Mouse (Mus musculus): ENCODE data around the gene Fev. TPM values are rescaled to one million over a fixed set of nuclear protein-coding genes. Genes with fewer than 3 reads are reported as not detected.

Gene Fev
- total RNA-seq, 1 experiment from 2014 or later, result not detected

DNA sequence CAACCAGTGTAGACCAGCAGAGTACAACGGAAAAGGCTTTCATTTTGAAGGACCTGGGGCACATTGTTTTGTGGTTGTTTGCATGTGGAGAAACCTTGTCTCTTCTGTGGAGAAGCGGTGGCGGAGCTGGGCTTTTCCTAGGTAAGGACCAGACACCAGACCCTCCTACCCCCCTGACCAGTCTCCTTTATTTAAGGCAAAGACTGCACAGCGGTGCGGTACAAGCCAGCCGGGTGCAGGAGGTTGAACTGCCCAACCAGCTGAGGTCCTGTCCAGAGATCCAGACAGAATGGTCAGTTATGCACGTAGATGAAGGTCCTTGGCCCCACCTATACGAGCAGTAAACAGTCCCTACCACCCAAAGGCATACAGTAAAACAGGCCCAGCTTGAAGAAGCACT, 2.4 kb downstream of the Fev start:
- ATAC-seq (replicated peaks; ENCODE audit: insufficient number of reproducible peaks, low FRiP score, low TSS enrichment, poor library complexity, severe bottlenecking), result no peak

DNA sequence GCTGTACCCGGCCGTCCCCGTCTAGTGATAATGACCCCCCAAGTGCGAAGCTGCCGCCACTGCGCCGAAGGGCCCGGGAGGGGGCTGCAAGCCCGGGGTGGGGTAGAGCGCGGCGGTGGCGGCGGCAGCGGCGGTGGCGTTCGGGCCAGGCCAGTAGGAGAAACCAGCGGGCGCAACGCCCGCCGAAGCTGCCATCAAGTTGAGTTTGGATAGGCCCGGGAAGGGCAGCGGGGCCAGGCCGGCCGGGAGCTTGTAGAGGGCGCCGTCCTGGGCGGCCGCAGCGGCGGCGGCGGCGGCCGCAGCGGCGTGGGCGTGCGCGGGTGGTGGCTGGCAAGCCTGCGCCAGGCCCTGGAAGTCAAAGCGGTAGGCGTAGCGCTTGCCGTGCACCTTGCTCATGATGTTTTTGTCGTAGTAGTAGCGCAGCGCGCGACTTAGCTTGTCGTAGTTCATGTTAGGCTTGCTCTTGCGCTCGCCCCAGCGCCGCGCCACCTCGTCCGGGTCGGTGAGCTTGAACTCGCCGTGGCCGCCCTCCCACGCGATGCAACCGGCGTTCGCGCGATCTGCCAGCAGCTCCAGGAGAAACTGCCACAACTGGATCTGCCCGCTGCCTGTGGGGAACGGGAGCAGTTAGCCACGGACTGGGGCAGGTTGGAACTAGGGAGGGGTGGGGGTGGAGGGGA, 3.0 kb downstream of the Fev start:
- ATAC-seq (replicated peaks; ENCODE audit: insufficient number of reproducible peaks, low FRiP score, low TSS enrichment, poor library complexity, severe bottlenecking), result no peak

DNA sequence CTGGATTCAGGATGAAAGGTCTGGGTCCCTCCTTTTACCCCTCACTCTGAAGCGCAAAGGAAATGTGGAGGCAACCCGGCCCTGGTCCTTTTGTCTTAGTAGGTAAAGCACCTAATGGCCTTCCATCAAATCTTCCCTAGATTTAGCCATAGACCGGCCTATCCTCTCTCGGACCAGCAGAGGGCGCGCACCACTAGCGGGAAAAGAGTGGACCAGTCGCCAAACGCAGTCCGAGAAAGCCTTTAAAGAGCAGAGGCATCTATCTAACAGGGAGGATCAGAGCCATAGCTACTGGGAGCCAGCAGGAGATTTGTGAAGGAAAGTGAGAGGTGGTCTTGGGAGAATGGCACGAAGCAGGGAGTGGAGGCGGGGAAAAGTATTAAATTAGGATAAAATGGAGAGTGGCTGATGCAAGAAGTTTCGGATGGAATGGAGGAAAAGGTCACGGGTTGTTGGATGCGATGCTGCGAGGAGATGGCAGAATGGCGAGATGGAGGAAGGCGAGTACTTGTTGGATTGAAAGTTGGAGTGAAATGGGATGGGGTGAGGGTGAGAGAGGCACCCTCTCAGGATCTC, 4.3 kb downstream of the Fev start:
- no peak for ATAC-seq (replicated peaks; ENCODE audit: insufficient number of reproducible peaks, low FRiP score, low TSS enrichment, poor library complexity, severe bottlenecking)

DNA sequence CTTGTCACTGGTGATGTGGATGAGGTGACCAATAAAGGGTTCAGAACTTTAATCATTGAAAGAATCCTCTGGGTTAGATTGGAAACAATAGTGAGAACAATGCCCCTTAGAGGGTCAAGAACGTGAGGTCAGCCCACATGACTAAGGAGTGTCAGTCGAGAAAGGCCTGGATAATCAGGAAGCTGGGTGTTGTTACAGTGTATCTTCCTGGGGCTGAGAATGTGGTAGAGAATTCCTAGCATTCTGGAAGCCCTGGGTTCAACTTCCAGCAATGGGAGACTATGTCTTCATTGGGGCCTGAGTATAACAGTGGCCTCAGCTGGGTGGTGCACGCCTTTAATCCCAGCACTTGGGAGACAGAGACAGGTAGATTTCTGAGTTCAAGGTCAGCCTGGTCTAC, 8.0 kb downstream of the Fev start:
- ATAC-seq (replicated peaks; ENCODE audit: insufficient number of reproducible peaks, low FRiP score, low TSS enrichment, poor library complexity, severe bottlenecking), result no peak

DNA sequence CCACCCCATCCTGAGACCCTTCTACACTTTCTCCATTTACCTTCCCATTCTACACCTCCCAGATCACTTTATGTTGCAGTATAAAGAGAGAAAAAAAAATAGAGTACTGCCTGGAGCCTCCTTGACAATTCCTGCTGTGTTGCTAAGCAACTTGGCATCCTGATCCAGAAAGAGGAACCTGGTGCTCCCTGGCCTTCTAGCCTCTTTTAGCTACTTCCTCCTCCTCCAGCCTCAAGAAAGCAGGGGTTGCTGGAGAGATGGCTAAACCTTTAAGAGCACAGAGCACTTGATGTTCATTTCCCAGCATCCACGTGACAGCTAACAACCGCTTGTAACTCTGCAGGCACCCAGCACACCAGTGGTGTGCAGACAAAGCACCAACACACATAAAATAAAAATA, 13.0 kb downstream of the Fev start:
- ATAC-seq (replicated peaks; ENCODE audit: insufficient number of reproducible peaks, low FRiP score, low TSS enrichment, poor library complexity, severe bottlenecking), result no peak

DNA sequence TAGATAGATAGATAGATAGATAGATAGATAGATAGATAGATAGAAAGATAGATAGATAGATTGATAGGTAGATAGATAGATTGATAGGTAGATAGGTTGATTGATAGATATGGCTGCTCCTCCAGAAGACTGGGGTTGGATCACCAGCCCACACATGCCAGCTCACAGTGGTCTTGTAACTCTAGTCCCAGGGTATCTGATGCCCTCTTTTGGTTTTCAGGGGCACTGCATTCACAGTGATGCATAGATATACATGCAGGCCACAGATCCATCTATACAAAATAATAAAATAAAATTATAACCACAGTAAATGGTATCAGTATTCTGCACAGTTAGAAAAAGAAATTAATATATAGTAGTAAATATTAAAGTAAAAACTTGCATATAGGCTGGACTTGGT, 23.4 kb downstream of the Fev start:
- ATAC-seq (replicated peaks; ENCODE audit: insufficient number of reproducible peaks, low FRiP score, low TSS enrichment, poor library complexity, severe bottlenecking), result no peak

DNA sequence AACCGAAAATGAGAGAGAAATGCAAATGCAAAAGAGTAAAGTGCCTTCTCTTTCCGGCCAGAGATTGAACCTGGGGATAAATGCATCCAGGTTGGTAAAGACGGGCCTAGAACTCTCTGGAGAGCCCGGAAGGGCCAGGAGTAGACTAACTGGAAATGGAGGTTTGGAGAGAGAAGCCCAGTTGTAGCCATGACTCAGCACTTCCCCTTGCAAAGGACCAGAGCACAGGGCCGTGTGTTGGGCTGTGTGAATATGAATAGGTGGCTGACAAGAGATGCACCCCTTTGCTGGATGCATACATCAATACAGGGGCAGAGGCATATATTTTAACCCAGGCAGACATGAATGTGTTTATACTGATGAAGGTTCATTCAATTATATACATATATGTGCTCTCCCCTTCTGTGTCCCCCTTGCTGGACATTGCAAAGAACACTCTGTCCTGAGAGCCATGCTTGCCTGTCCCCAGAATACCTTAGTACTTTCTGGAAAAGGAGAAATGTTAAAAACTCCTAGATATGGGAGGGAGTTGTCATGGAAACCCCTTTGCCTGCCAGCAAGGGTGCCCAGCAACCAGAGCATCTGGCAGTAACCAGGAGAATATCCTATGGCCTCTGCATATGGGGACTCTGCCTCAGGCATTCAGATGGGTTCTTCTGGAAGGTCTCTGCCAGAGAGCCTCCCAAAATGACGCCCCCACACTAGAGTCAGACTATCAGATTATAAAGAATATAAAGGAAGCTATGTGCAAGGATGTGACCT, 25.8 kb downstream of the Fev start:
- ATAC-seq (replicated peaks; ENCODE audit: insufficient number of reproducible peaks, low FRiP score, low TSS enrichment, poor library complexity, severe bottlenecking), result no peak

DNA sequence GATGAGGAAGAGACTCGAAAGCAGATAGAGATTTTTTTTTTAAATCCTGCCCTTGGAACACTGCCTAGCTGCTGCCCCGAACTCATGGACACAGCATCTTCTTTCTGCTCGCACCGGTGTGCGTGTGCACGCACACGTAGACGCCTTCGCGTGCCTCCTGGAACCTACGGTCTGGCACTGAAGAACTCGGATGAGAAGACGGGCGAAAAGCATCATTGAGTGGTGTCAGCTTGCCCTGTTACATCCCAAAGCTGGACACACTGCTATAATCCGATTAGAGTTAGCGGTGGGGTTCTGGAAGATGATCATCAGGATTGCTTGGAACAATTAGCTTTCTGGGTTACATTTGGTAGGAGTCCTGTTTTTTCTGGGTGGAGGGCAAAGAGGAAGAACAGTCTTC, 26.4 kb downstream of the Fev start:
- ATAC-seq (replicated peaks; ENCODE audit: insufficient number of reproducible peaks, low FRiP score, low TSS enrichment, poor library complexity, severe bottlenecking), result no peak

DNA sequence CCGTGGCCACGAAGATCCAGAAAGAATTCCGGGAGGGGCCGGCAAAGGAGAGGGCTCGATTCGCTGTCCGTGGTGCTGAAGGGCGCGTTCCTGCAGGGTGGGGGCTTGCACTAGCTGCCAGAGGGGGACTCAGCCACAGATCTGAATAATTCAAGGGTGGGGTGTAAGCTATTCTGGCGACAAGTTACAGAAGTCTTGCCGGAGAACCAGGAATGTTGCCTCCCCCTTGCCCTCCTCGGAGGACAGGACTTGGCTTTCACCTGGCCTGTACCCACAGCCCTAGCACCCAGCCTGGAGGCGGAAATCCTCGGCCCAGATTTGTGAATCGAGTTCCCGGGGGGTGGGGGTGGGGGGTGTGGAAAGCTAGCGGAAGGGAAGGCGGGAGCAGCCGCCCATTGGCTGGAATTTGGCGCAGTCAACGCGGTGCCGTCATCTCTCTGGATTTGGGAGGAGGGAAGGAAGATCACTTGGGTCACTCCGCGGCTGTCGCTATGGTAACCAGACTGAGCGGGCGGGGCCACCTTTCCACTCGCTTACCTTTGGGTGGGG, 27.0 kb downstream of the Fev start:
- ATAC-seq (replicated peaks; ENCODE audit: insufficient number of reproducible peaks, low FRiP score, low TSS enrichment, poor library complexity, severe bottlenecking), result no peak

DNA sequence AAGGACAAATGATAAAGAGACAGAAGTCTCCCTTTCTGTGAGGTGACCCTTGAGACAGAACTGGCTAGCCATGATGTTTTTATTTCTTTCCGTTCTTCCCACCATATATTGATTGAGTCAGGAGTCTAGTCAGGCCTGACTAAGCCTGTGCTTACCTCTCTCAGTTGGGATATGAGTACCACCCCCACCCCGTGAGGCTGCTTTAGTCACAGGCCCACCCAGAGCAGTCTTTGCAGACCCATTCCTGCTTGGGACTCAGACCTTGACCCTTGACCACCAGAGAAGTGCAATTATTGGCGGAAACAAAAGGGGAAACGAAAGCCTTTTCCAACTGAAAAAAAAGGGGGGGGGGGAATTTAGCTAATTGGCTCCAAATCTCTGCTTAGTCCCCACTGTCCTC, 27.5 kb downstream of the Fev start:
- ATAC-seq (replicated peaks; ENCODE audit: insufficient number of reproducible peaks, low FRiP score, low TSS enrichment, poor library complexity, severe bottlenecking), result no peak

DNA sequence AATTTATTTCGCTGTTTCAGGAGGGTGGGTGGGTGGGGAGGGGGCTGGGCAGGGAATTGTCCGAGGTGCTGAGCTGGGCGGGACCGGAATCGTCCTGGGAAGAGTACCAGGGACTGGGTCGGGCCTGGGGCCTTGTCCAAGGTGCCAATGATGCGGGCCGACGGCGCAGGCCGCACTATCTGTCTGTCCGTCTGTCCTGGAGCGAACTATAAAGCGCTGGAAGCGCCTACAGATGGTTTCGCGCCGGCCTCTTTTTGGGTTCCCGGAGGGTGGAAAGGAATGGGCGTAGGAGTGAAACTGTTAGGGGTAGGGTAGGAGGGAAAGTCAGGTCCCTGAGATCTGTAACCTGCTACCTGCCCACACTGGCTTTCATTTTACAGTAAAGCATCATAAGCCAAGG, 28.0 kb downstream of the Fev start:
- ATAC-seq (replicated peaks; ENCODE audit: insufficient number of reproducible peaks, low FRiP score, low TSS enrichment, poor library complexity, severe bottlenecking), result no peak

DNA sequence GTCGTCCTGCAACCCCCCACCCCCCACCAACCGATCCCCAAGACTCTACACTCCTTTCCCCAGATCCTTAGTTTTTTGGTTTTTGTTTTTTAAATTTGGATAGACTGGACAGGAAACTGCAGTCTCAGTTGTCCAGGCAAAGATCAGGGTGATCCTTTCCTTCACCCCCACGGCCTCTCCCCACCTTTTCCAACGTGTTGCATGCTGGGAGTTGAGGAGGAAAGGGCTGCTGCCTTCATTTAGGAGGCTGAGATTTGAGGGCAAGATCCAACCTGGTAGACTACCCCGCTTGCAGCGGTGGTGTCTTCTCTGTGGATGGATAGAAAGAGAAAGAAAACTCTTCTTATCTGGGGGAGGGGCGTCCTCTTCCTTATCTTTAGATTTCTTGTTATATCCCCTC, 28.4 kb downstream of the Fev start:
- no peak for ATAC-seq (replicated peaks; ENCODE audit: insufficient number of reproducible peaks, low FRiP score, low TSS enrichment, poor library complexity, severe bottlenecking)

DNA sequence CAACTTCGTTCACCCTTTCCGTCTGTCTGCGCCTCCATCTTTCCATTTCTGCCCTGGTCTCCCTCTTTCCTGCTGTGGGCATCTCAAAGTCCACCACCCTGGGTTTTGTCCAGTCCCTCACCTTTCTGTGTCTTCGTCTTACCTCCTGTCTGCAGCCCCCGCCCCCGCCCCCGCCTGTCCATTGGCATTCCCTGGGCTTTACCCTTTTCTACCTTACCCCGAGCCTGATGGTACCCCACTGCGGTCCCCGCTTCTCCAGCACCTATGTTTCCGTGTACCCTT, 28.8 kb downstream of the Fev start:
- no peak for ATAC-seq (replicated peaks; ENCODE audit: insufficient number of reproducible peaks, low FRiP score, low TSS enrichment, poor library complexity, severe bottlenecking)

DNA sequence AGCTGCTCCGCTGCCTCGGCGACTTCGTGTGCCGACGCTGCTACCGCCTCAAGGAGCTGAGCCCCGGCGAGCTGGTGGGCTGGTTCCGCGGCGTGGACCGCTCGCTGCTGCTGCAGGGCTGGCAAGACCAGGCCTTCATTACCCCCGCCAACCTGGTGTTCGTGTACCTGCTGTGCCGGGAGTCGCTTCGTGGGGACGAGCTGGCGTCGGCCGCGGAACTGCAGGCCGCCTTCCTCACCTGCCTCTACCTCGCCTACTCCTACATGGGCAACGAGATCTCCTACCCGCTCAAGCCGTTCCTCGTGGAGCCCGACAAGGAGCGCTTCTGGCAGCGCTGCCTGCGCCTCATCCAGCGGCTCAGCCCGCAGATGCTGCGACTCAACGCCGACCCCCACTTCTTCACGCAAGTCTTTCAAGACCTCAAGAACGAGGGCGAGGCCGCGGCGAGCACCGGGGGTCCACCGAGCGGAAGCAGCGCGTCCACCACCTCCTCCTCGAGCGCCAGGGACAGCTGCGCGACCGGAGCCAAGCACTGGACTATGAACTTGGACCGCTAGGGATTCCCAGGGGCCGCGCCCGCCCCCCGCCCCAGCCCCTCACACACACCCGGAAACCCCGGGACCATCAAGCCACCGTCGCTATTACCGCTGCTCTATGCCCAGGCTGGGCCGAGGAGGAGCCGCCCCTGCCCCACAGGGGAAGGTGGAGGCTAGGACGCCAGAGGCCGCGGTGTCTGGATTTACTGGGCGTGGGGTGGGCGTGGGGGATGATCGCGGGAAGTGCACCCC, 29.4 kb downstream of the Fev start:
- ATAC-seq (replicated peaks; ENCODE audit: insufficient number of reproducible peaks, low FRiP score, low TSS enrichment, poor library complexity, severe bottlenecking), result no peak

DNA sequence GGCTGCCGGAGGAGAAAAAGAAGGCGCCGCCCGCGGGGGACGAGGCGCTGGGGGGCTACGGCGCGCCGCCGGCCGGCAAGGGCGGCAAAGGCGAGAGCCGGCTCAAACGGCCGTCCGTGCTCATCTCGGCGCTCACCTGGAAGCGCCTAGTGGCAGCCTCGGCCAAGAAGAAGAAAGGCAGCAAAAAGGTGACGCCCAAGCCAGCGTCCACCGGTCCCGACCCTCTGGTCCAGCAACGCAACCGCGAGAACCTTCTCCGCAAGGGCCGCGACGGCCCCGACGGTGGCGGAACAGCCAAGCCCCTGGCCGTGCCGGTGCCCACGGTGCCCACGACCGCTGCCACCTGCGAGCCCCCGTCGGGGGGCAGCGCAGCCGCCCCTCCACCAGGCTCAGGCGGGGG, 30.1 kb downstream of the Fev start:
- ATAC-seq (replicated peaks; ENCODE audit: insufficient number of reproducible peaks, low FRiP score, low TSS enrichment, poor library complexity, severe bottlenecking), result no peak

DNA sequence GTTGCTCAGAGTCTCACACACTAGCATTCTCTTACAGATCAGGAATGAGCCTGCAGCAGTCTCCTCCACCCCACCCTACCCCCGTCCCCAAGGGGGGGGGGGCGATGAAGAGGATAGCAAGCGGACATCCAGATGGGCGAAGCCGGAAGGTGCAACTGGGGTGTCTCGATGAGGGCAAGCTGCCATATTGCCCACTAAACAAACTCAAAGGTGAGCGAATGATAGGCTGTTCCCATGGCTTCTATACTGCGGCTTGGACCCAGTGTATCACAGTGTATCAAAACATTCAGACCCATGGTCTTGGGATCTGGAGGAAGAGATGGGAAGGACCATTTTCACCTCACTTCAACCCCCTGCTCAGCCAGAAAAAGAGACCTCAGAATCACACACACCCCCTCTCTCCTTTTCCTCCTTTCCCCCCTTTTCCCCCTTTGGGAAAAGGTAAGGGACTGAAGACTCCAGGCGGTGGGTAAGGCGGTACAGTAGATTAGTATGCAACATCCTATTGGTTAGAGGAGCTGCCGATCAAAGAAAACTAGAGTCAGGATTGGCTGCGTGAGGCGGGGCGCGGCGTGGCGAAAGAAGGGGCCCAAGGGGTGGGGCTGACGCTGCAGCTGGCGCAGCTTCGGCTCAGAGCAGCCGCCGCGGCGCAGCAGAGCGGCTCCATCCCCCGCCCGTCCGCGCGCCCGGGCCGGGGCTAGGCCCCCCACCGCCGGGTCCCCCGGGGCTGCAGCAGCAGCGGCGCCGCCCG, 30.7 kb downstream of the Fev start, which contains the start of gene Cdk5r2:
Gene Cdk5r2 (plus strand): TSS at position 629 of the 751 bp plus-strand sequence.
- no peak for ATAC-seq (replicated peaks; ENCODE audit: insufficient number of reproducible peaks, low FRiP score, low TSS enrichment, poor library complexity, severe bottlenecking)

DNA sequence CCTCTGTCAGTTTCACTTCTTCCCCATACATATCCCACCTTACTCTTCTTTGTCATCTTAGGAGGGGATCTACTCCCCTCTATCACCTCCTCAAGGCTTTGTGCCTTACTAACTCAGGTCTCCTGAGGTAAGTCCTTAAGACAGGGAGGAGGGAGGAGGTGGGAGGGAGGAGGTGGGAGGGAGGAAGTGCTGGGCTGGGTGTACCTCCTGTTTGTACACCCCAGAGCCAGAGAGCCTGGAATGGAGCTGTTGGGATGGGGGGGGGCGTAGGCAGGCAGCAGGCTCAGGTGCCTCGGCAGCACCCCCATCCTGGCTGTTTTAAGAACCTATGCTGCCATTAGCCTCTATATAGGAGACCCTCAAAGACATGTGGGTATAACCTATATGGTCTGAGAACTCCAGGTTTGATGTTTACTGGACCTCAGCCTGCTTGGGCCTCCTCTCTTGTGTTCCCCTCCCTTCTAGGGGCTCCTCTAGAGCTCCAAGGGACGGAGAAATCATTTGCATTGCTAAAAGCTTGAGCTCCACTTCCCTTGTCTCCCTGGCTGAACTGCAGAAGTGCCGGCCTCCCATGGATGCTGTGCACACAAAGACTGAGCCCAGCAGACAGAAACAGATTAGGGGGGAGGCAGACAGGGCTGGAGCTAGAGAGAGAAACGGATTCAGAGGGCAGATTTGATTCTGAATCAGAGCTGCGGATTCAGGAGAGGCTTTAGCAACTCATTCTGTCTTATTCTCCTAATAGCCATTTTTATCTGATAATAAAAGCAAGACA, 34.0 kb downstream of the Fev start:
- ATAC-seq (replicated peaks; ENCODE audit: insufficient number of reproducible peaks, low FRiP score, low TSS enrichment, poor library complexity, severe bottlenecking), result no peak

DNA sequence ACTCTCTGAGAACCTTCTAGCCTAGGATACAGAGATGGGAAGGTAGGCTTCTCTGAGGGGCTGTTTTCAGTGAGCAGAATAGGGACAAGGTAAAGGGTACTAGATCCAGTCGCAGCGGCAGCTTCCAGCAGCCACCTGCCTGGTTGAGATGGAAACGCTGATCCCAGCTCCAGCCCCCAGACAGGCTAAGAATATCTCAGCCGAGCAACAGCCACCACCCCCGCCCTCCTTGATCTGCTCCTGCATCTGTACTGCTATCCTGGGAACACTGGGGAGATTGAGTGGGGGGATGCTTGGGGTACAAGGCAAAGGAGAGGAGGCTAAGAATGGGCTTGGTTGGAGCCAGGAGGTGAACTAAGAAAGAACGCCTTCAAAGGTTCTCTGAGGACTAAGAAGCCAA, 35.0 kb downstream of the Fev start:
- ATAC-seq (replicated peaks; ENCODE audit: insufficient number of reproducible peaks, low FRiP score, low TSS enrichment, poor library complexity, severe bottlenecking), result no peak
